Mouse (Mus musculus) macrophage (primary cell): ENCODE measurements around the gene Taar2. TPM values are rescaled to one million over a fixed set of nuclear protein-coding genes. Genes with fewer than 3 reads are reported as not detected.

ENCODE experiments used
- H3K27ac ChIP-seq: fragments of 350-480 bp; formaldehyde crosslinking; 2 replicates; pipeline ENCODE4 v1.9.0; 2021
- H3K36me3 ChIP-seq: fragments of 350-480 bp; formaldehyde crosslinking; 2 replicates; pipeline ENCODE4 v1.9.0; 2021; ENCODE audit errors: inconsistent target
- H3K4me3 ChIP-seq: fragments of 350-480 bp; formaldehyde crosslinking; 2 replicates; pipeline ENCODE4 v1.9.0; 2021; ENCODE audit errors: inconsistent target
- H3K79me2 ChIP-seq: fragments of 350-480 bp; formaldehyde crosslinking; 2 replicates; pipeline ENCODE4 v1.9.0; 2021; ENCODE audit errors: inconsistent target
- WGBS: methylation state at CpG from one replicate; pipeline ENCODE4 v1.1.7; 2026; ENCODE audit warnings: inconsistent platforms; ENCODE audit not compliant: missing documents; 5-methylcytosine and 5-hydroxymethylcytosine counted together
- polyA plus RNA-seq: library from polyadenylated mRNA; stranded (reverse); fragments of 250-400 nt; gene quantifications from 3 replicates; pipeline ENCODE4 v1.2.4, GENCODE M21; 2018; ENCODE audit warnings: inconsistent platforms

Gene Taar2
- polyA plus RNA-seq, 1 experiment from 2014 or later: not detected

DNA sequence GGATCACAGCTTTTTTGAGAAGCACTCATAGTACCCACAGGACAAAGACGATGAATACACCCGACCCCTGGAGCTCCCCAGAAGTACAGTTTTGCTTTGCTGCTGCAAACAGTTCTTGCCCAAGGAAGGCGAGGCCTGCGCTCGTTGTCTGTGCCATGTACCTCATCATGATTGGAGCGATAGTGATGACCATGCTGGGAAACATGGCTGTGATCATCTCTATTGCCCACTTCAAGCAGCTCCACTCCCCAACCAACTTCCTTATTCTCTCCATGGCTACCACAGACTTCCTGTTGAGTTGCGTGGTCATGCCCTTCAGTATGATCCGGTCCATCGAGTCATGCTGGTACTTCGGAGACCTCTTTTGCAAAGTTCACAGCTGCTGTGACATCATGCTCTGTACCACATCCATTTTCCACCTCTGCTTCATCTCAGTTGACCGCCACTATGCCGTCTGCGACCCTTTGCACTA, 22.1 kb downstream of the Taar2 start, which contains the start of gene Taar4:
TSS of gene Taar4 (plus strand) at position 51 of the 472 bp plus-strand sequence.
- H3K36me3 ChIP-seq: no peaks in the 10 kb centered on the region
- H3K27ac ChIP-seq: no peak within 1 kb of the TSS
- no peaks in the 10 kb centered on the region for H3K79me2 ChIP-seq
- no peak within 1 kb of the TSS for H3K4me3 ChIP-seq
- 66% methylated on average over 13 of the region's 13 CpGs for WGBS

DNA sequence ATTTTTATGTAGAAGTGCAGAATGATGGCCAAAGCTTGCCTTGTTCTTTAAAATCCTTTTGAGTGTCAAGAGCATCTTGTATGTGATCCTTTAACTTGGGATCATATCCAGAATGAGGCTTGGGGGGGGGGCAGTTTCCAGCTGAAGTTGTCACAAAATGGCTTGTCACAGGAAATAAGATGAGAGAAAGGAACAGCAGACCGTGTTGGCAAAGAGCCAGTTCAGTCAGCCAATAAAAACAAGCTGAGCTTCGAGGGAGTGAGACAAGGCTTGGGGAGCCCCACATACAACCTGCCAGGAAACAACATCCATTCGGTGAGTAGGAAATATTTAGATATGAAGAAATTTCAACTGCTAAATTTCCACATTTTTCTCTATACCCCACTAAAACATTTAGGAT, 25.1 kb downstream of the Taar2 start:
- 77% methylated on average over 3 of the region's 3 CpGs for WGBS
- Histone ChIP-seq H3K79me2 (no peaks in the 10 kb centered on the region), H3K36me3 (no peaks in the 10 kb centered on the region), H3K4me3 (no peak overlapping the region), H3K27ac (no peak overlapping the region)

DNA sequence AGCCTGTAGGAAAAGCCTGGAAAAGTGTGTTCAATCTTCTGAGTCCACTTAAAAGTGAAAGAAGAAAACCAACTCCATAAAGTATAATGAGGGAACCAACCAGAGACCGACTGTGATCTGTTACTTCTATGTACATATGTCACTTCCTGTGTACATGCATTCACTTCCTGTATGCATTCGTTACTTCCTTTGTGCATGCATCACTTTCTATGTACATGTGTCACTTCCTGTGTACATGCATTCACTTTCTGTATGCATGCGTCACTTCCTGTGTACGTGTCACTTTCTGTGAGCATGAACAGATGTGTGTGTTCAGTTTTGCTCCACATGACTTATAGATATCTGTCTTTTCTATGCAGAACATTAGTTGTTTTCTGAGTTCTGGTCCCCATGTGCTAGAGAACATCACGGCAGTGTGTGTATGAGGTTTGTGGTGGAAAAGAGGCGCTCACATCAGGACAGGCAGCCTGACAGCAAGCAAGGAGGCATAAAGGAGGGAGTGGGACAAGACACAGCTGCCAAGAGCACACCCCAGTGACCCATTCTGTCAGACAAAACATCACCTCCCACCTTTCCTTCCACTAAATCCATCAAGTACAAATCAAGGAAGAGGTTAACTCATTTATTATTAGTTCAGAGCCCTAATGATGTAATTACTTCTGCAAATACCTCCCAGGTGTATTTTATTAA, 26.7 kb downstream of the Taar2 start:
- Histone ChIP-seq H3K4me3 (no peak overlapping the region), H3K79me2 (no peaks in the 10 kb centered on the region), H3K27ac (no peak overlapping the region), H3K36me3 (no peaks in the 10 kb centered on the region)
- 80% methylated on average over 6 of the region's 6 CpGs for WGBS

DNA sequence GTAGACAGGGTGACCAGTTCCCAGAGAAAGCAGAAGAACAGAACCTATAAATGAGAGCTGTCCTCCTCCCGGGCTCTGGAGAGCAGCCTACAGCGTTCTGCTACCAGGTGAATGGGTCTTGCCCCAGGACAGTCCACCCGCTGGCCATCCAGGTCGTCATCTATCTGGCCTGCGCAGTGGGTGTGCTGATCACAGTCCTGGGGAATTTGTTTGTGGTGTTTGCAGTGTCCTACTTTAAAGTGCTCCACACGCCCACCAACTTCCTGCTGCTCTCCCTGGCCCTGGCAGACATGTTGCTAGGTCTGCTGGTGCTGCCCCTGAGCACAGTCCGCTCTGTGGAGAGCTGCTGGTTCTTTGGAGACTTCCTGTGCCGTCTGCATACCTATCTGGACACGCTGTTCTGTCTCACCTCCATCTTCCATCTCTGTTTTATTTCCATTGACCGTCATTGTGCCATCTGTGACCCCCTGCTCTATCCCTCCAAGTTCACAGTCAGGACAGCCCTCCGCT, 32.3 kb downstream of the Taar2 start, which contains the start of gene Taar5:
TSS of gene Taar5 (plus strand) at position 51 of the 510 bp plus-strand sequence.
- WGBS: 81% methylated on average over 11 of the region's 11 CpGs
- H3K79me2 ChIP-seq: no peaks in the 10 kb centered on the region
- no peaks in the 10 kb centered on the region for H3K36me3 ChIP-seq
- no peak within 1 kb of the TSS for H3K27ac ChIP-seq
- H3K4me3 ChIP-seq: no peak within 1 kb of the TSS

DNA sequence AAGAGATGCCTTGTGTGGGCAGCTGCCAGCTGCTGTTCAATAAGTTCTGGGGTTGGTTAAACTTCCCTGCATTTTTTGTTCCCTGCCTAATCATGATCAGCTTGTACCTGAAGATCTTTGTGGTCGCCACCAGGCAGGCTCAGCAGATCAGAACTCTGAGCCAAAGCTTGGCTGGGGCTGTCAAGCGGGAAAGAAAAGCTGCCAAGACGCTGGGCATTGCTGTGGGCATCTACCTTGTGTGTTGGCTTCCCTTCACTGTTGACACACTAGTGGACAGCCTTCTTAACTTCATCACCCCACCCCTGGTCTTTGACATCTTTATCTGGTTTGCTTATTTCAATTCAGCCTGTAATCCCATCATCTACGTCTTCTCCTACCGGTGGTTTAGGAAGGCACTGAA, 32.9 kb downstream of the Taar2 start:
- Histone ChIP-seq H3K79me2 (no peaks in the 10 kb centered on the region), H3K36me3 (no peaks in the 10 kb centered on the region), H3K4me3 (no peak overlapping the region), H3K27ac (no peak overlapping the region)
- 90% methylated on average over 5 of the region's 5 CpGs for WGBS

DNA sequence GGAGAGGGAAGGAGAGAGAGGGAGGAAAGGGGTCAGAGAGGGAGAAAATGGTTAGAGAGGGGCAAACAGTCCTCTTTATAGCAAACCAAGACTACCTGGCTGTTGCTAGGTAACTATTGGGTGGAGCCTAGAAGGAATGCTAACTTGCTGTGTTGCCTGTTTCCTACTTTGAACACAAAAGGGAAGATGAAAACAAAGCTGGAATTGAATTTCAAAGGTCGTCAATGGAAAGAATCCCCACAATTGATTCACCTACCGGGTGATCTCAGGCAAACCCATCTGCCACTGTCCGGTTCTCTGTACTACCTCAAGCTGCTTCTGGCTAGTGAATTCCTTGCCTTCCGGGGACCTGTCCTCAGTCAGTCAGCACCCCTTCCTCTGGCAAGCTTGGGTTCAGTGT, 39.6 kb downstream of the Taar2 start:
- H3K27ac ChIP-seq: no peak overlapping the region
- WGBS: 88% methylated on average over 4 of the region's 4 CpGs

DNA sequence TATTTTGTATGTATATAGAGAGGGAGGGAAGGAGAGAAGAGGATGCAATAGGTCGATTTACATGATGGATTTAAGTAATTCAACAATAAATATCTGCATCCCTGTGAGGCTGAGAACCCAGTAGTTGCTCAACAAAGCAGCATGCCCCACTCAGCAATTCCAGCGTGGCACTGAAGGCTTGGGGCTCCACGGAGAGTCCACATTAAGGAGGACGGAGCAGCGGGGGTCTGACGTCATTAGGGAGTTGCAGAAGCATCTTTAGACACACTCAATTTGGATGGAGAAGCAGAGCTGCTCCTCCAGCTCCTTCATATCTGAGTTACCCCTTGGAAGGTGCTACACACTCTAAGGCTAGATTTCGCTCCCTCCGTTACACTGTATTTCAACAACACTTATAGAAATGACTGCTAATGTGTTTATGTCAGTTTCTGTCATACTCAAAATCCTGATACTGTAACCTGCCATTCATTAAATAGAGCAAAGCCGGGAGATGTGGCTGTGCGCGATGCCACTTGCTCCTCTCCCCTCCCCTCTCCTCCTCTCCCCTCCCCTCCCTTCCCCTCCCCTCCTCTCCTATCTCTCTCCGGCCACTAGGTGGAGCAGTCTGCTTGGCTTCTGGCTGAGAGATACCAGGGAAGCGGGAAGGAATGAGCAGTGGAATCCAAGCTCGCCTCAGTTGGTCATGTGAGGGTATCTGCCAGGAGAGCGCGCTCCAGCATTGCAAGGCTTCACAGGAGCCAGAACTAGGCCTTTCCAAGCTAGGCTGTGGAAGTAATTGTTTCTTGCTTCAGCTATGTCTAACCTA, 40.7 kb downstream of the Taar2 start:
- WGBS: 56% methylated on average over 13 of the region's 16 CpGs
- Histone ChIP-seq H3K79me2 (no peaks in the 10 kb centered on the region), H3K27ac (no peak overlapping the region), H3K36me3 (no peaks in the 10 kb centered on the region), H3K4me3 (no peak overlapping the region)

More for the DNA sequence above, 39.6 kb downstream of the Taar2 start:
- no peak overlapping the region for H3K4me3 ChIP-seq
- H3K36me3 ChIP-seq: no peaks in the 10 kb centered on the region
- no peaks in the 10 kb centered on the region for H3K79me2 ChIP-seq

DNA sequence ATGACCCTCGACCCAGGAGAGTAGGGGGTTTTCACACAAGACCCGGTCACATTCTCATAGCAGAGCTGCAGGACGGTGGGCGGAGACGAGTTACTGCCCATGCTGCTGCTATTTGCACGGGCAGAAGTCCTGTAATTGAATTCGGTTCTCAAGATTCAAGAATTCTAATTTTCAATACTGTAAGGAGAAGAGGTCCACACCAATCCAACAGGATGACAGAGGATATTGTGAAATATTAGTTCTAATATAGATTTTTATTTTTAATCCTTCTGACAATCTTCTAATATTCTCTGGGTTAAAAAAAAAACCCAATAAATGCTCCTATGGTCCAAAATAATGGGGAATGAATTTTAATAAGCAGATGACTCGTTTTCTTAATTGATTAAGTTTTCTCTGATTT, 47.2 kb downstream of the Taar2 start, which contains the start of gene Taar6:
TSS of gene Taar6 (minus strand) at position 101 of the 400 bp plus-strand sequence.
- H3K79me2 ChIP-seq: no peaks in the 10 kb centered on the region
- H3K36me3 ChIP-seq: no peaks in the 10 kb centered on the region
- no peak within 1 kb of the TSS for H3K4me3 ChIP-seq
- 91% methylated on average over 8 of the region's 8 CpGs for WGBS
- H3K27ac ChIP-seq: no peak within 1 kb of the TSS

DNA sequence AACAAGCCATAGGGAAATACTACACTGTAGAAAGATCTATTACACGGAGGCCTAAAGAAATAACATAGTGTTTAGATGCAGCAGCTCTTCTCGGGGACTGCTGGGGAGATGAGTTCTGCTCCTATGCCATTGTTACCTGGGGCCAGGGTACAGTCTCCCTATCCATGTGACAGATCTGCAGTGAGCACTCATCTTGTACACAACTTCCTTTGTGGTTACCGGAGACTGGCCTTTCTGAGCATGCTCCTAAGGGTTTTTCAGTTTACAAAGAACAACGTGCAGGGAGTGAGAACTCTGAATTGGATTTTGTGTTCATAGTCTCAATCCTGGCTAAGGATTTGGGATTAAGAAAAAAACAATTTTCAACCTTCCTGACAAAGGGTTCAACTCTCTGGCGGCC, 48.0 kb downstream of the Taar2 start:
- H3K36me3 ChIP-seq: no peaks in the 10 kb centered on the region
- WGBS: 27% methylated on average over 5 of the region's 5 CpGs
- no peak overlapping the region for H3K4me3 ChIP-seq
- no peaks in the 10 kb centered on the region for H3K79me2 ChIP-seq
- no peak overlapping the region for H3K27ac ChIP-seq

Other genes with a start within 250 kb of the Taar2 start
- 762 to 2,105 TPM (median 1,911 TPM) in 3 replicates for gene Rps12, start 151.3 kb upstream of the Taar2 start, polyA plus RNA-seq
- 1.3 to 1.5 TPM (median 1.4 TPM) in 3 replicates for gene Slc18b1, start 141.6 kb upstream of the Taar2 start, polyA plus RNA-seq
- gene Vnn3, start 87.1 kb upstream of the Taar2 start, polyA plus RNA-seq: 0.67 to 5.3 TPM (median 1.7 TPM) in 3 replicates
- gene Vnn1, start 43.9 kb upstream of the Taar2 start, polyA plus RNA-seq: not detected in 3 replicates
- not detected in 3 replicates for gene Taar1, start 18.2 kb upstream of the Taar2 start, polyA plus RNA-seq
- gene Taar3, start 11.0 kb downstream of the Taar2 start, polyA plus RNA-seq: not detected in 3 replicates
- gene Taar4, start 21.9 kb downstream of the Taar2 start, polyA plus RNA-seq: not detected in 3 replicates
- gene Taar5, start 32.1 kb downstream of the Taar2 start, polyA plus RNA-seq: not detected in 3 replicates
- not detected in 3 replicates for gene Taar6, start 47.1 kb downstream of the Taar2 start, polyA plus RNA-seq
- not detected in 3 replicates for gene Taar7a, start 54.9 kb downstream of the Taar2 start, polyA plus RNA-seq
- gene Taar7b, start 61.4 kb downstream of the Taar2 start, polyA plus RNA-seq: not detected in 3 replicates
- gene Taar7d, start 88.7 kb downstream of the Taar2 start, polyA plus RNA-seq: not detected in 3 replicates
- gene Taar7e, start 99.0 kb downstream of the Taar2 start, polyA plus RNA-seq: not detected in 3 replicates
- not detected in 3 replicates for gene Taar7f, start 110.9 kb downstream of the Taar2 start, polyA plus RNA-seq
- not detected in 3 replicates for gene Taar8a, start 137.9 kb downstream of the Taar2 start, polyA plus RNA-seq
- gene Taar8b, start 153.7 kb downstream of the Taar2 start, polyA plus RNA-seq: not detected in 3 replicates
- not detected in 3 replicates for gene Taar8c, start 163.3 kb downstream of the Taar2 start, polyA plus RNA-seq
- gene Taar9, start 171.0 kb downstream of the Taar2 start, polyA plus RNA-seq: not detected in 3 replicates
- gene Stx7, start 210.7 kb downstream of the Taar2 start, polyA plus RNA-seq: 163 to 202 TPM (median 186 TPM) in 3 replicates